Mouse (Mus musculus): ENCODE data around the gene Ptpn4. TPM values are rescaled to one million over a fixed set of nuclear protein-coding genes. Genes with fewer than 3 reads are reported as not detected.
A peak's percentile ranks its signal among the peaks of the same experiment; 100 is the strongest.

Ptpn4 gene
- polyA plus RNA-seq (2016; fragmentation: Nextera tagmentation; extraction: Ambion mirVana): 5.6 and 6.7 TPM in 2 replicates

DNA sequence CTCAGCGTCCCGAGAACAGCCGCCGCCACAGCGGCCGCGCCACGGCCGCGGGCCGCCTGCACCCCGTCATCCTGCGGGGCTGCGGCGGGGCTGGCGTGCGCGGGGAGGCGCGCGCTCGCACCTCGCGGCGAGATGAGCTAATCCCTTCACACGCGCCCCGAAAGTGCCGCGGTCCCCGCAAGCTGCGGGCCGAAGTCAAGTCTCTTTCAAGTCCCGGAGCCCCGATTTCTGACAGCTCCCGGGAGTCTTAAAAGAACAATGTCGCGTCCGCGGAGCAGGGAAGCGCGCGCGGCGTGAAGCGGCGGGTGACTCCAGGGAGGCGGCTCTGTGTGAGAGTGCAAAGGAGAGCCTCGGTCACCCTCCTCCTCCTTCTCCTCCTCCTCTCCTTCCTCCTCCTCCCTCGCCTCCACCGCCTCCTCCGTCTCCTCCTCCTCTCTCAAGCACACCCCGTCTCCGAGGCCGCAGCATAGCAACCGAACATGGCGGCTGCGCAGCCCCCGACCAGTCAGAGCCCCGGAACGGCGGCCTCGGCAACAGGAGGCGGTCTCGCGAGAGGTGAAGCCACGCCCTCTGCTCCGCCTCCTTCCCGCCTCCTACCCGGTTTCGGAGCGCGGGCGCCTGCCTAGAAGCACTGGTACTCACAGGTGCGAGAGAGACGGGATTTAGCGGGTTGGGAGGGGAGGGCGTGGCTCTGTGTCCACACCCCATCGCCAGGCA lies at the start of gene Ptpn4:
TSS of gene Ptpn4 (minus strand) at position 579 of the 717 bp plus-strand sequence.
- Histone ChIP-seq H3K9ac (replicated peaks) (peak within 1 kb of the TSS; percentile 86), H3K4me1 (replicated peaks) (peaks cover 10% of the 10 kb centered on the region), H3K4me2 (peak within 1 kb of the TSS; percentile 72), H3K4me3 (replicated peaks) (peak within 1 kb of the TSS; percentile 87), H3K9me3 (no peaks in the 10 kb centered on the region), H3K27ac (peak within 1 kb of the TSS; percentile 93), H3K36me3 (no peaks in the 10 kb centered on the region), H3K27me3 (no peaks in the 10 kb centered on the region)
- WGBS: under 1% methylated on average over 67 of the region's 79 CpGs
- peak; percentile 100 for ATAC-seq (ENCODE audit: insufficient number of reproducible peaks, insufficient read depth, low FRiP score, low TSS enrichment, low read depth)

DNA sequence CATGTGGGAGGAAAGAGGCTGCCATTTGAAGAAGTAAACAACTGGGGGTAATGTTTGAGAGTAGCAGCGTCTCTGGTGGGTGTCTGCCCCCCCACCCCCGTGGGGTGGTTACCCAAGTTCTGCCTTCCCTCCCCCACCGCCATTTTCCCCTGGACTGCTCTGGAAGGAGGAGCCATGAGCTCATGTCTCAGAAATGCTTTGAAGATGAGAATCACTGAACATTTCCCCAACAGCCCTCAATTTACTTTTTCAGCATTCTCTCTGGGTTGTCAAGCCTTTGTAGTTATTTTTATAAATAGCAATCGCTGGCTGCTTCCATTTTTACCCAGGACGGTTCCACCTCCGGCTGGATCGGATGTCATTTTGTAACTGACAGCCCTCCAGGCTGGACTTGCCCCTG lies 48.9 kb upstream of the Ptpn4 start:
- WGBS: 64% methylated on average over 7 of the region's 7 CpGs
- Histone ChIP-seq H3K9ac (replicated peaks) (no peak overlapping the region), H3K9me3 (no peaks in the 10 kb centered on the region), H3K4me2 (no peak overlapping the region), H3K4me1 (replicated peaks) (no peaks in the 10 kb centered on the region; the same call in 1 of the 2 replicates), H3K36me3 (no peaks in the 10 kb centered on the region), H3K4me3 (replicated peaks) (no peak overlapping the region), H3K27ac (no peak overlapping the region), H3K27me3 (no peaks in the 10 kb centered on the region)
- ATAC-seq (ENCODE audit: insufficient number of reproducible peaks, insufficient read depth, low FRiP score, low TSS enrichment, low read depth): no peak

DNA sequence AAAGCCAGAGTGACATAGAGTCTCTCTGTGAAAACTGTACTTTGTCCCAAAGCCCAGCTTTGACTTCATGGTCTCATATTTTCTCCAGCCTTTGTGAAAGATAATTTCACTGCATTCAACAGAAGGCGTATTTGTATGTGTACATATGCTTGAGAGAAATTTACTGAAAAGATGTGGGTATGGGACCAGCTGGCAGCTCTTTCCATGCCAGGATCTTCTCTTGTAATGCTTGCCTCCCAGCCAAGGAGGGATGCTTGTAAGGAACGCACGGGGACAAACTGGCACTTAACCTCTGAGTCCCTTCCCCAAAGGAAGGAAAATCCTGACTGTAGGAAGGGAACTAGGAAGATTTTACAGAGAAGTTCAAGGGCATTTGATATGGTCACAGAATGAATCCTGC lies 46.9 kb upstream of the Ptpn4 start:
- Histone ChIP-seq H3K9ac (replicated peaks) (no peak overlapping the region), H3K9me3 (no peaks in the 10 kb centered on the region), H3K27me3 (no peaks in the 10 kb centered on the region), H3K36me3 (no peaks in the 10 kb centered on the region), H3K4me3 (replicated peaks) (no peak overlapping the region), H3K27ac (no peak overlapping the region), H3K4me1 (replicated peaks) (no peaks in the 10 kb centered on the region; the same call in 1 of the 2 replicates), H3K4me2 (no peak overlapping the region)
- ATAC-seq (ENCODE audit: insufficient number of reproducible peaks, insufficient read depth, low FRiP score, low TSS enrichment, low read depth): no peak
- WGBS: 85% methylated on average over 3 of the region's 3 CpGs

DNA sequence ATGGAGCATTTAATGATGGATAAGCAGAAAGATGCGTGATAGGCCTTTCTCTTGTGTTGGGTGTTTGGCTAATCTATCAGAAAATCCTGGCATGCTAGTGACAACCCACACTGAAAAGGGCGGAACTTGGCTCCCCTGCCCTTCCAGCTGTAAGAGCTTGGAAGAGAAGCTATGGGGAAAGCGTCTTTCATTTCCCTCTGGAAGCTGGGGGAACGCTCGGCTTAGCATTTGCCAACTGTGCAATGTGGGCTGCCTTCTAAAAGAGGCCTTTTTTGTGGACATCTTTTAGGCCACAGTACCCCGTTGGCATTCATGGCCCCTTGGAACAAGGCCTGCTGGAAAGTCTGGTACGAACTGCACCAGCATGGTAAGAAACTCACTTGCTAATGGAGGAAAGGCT lies 41.5 kb upstream of the Ptpn4 start:
- no peak overlapping the region for H3K4me3 ChIP-seq (replicated peaks)
- no peak overlapping the region for H3K4me2 ChIP-seq
- 92% methylated on average over 7 of the region's 7 CpGs for WGBS
- no peak overlapping the region for H3K27ac ChIP-seq
- no peaks in the 10 kb centered on the region for H3K36me3 ChIP-seq
- no peaks in the 10 kb centered on the region for H3K9me3 ChIP-seq
- peaks cover 9% of the 10 kb centered on the region for H3K4me1 ChIP-seq (replicated peaks)
- H3K27me3 ChIP-seq: no peaks in the 10 kb centered on the region
- H3K9ac ChIP-seq (replicated peaks): no peak overlapping the region
- ATAC-seq (ENCODE audit: insufficient number of reproducible peaks, insufficient read depth, low FRiP score, low TSS enrichment, low read depth): no peak

GRCm38 (mm10) chr1:119877469-119877868 lies 40.1 kb upstream of the Ptpn4 start:
- no peak overlapping the region for H3K4me2 ChIP-seq
- H3K4me1 ChIP-seq (replicated peaks): peaks cover 9% of the 10 kb centered on the region

GRCm38 (mm10) chr1:119868395-119869161 lies 31.2 kb upstream of the Ptpn4 start:
- Histone ChIP-seq H3K4me2 (no peak overlapping the region), H3K27me3 (no peaks in the 10 kb centered on the region), H3K9me3 (no peaks in the 10 kb centered on the region), H3K4me1 (replicated peaks) (no peaks in the 10 kb centered on the region), H3K9ac (replicated peaks) (no peak overlapping the region; the same call in 1 of the 2 replicates), H3K36me3 (no peaks in the 10 kb centered on the region), H3K4me3 (replicated peaks) (no peak overlapping the region), H3K27ac (no peak overlapping the region)
- 72% methylated on average over 13 of the region's 13 CpGs for WGBS
- no peak for ATAC-seq (ENCODE audit: insufficient number of reproducible peaks, insufficient read depth, low FRiP score, low TSS enrichment, low read depth)

More at GRCm38 (mm10) chr1:119877469-119877868, 40.1 kb upstream of the Ptpn4 start:
- no peaks in the 10 kb centered on the region for H3K36me3 ChIP-seq
- H3K27me3 ChIP-seq: no peaks in the 10 kb centered on the region
- ATAC-seq (ENCODE audit: insufficient number of reproducible peaks, insufficient read depth, low FRiP score, low TSS enrichment, low read depth): no peak
- no peak overlapping the region for H3K27ac ChIP-seq
- no peak overlapping the region for H3K4me3 ChIP-seq (replicated peaks)
- 92% methylated on average over 4 of the region's 4 CpGs for WGBS
- H3K9me3 ChIP-seq: no peaks in the 10 kb centered on the region
- no peak overlapping the region for H3K9ac ChIP-seq (replicated peaks)

GRCm38 (mm10) chr1:119867300-119867699 lies 29.9 kb upstream of the Ptpn4 start:
- Histone ChIP-seq H3K4me1 (replicated peaks) (no peaks in the 10 kb centered on the region), H3K36me3 (no peaks in the 10 kb centered on the region), H3K4me3 (replicated peaks) (no peak overlapping the region), H3K9ac (replicated peaks) (no peak overlapping the region), H3K9me3 (no peaks in the 10 kb centered on the region), H3K4me2 (no peak overlapping the region), H3K27me3 (no peaks in the 10 kb centered on the region), H3K27ac (no peak overlapping the region)
- ATAC-seq (ENCODE audit: insufficient number of reproducible peaks, insufficient read depth, low FRiP score, low TSS enrichment, low read depth): no peak
- WGBS: 78% methylated on average over 2 of the region's 2 CpGs

- no peaks in the 10 kb centered on the region for H3K4me1 ChIP-seq (replicated peaks)
- no peak overlapping the region for H3K9ac ChIP-seq (replicated peaks)
- H3K9me3 ChIP-seq: no peaks in the 10 kb centered on the region
- no peak for ATAC-seq (ENCODE audit: insufficient number of reproducible peaks, insufficient read depth, low FRiP score, low TSS enrichment, low read depth)
- no peak overlapping the region for H3K27ac ChIP-seq
- H3K36me3 ChIP-seq: no peaks in the 10 kb centered on the region
- WGBS: 82% methylated on average over 6 of the region's 6 CpGs
- no peak overlapping the region for H3K4me3 ChIP-seq (replicated peaks)
- no peaks in the 10 kb centered on the region for H3K27me3 ChIP-seq
- H3K4me2 ChIP-seq: no peak overlapping the region
Observed at GRCm38 (mm10) chr1:119865311-119865710, 27.9 kb upstream of the Ptpn4 start.

- no peaks in the 10 kb centered on the region for H3K9me3 ChIP-seq
- no peak for ATAC-seq (ENCODE audit: insufficient number of reproducible peaks, insufficient read depth, low FRiP score, low TSS enrichment, low read depth)
- H3K9ac ChIP-seq (replicated peaks): no peak overlapping the region
- WGBS: 84% methylated on average over 7 of the region's 7 CpGs
- no peak overlapping the region for H3K4me2 ChIP-seq
- no peak overlapping the region for H3K4me3 ChIP-seq (replicated peaks)
- no peaks in the 10 kb centered on the region for H3K4me1 ChIP-seq (replicated peaks)
- no peaks in the 10 kb centered on the region for H3K27me3 ChIP-seq
- H3K27ac ChIP-seq: no peak overlapping the region
- no peaks in the 10 kb centered on the region for H3K36me3 ChIP-seq
Observed at GRCm38 (mm10) chr1:119863507-119864296, 26.3 kb upstream of the Ptpn4 start.

- H3K4me2 ChIP-seq: no peak overlapping the region
- H3K4me1 ChIP-seq (replicated peaks): no peaks in the 10 kb centered on the region
- H3K9me3 ChIP-seq: peaks cover 3% of the 10 kb centered on the region; the same call in 1 of the 2 replicates
- no peak overlapping the region for H3K27ac ChIP-seq
- no peak for ATAC-seq (ENCODE audit: insufficient number of reproducible peaks, insufficient read depth, low FRiP score, low TSS enrichment, low read depth)
- H3K4me3 ChIP-seq (replicated peaks): no peak overlapping the region
- WGBS: 82% methylated on average over 5 of the region's 5 CpGs
- H3K9ac ChIP-seq (replicated peaks): no peak overlapping the region
- H3K27me3 ChIP-seq: no peaks in the 10 kb centered on the region
- H3K36me3 ChIP-seq: no peaks in the 10 kb centered on the region
Observed at GRCm38 (mm10) chr1:119859566-119859965, 22.2 kb upstream of the Ptpn4 start.

- 91% methylated on average over 5 of the region's 5 CpGs for WGBS
- no peaks in the 10 kb centered on the region for H3K27me3 ChIP-seq
Observed at GRCm38 (mm10) chr1:119852980-119853379, 15.6 kb upstream of the Ptpn4 start.

More at GRCm38 (mm10) chr1:119852980-119853379, 15.6 kb upstream of the Ptpn4 start:
- Histone ChIP-seq H3K9me3 (peaks cover 2% of the 10 kb centered on the region; the same call in 1 of the 2 replicates), H3K4me1 (replicated peaks) (no peaks in the 10 kb centered on the region), H3K4me2 (no peak overlapping the region), H3K9ac (replicated peaks) (no peak overlapping the region), H3K4me3 (replicated peaks) (no peak overlapping the region), H3K36me3 (no peaks in the 10 kb centered on the region), H3K27ac (no peak overlapping the region)
- no peak for ATAC-seq (ENCODE audit: insufficient number of reproducible peaks, insufficient read depth, low FRiP score, low TSS enrichment, low read depth)
